Mouse (Mus musculus): Measurements from ENCODE around the gene Rasal2. TPM values are rescaled to one million over a fixed set of nuclear protein-coding genes. Genes with fewer than 3 reads are reported as not detected.

Rasal2 gene
- total RNA-seq, 2 experiments from 2014 or later = 5.4 to 9.0 TPM

DNA sequence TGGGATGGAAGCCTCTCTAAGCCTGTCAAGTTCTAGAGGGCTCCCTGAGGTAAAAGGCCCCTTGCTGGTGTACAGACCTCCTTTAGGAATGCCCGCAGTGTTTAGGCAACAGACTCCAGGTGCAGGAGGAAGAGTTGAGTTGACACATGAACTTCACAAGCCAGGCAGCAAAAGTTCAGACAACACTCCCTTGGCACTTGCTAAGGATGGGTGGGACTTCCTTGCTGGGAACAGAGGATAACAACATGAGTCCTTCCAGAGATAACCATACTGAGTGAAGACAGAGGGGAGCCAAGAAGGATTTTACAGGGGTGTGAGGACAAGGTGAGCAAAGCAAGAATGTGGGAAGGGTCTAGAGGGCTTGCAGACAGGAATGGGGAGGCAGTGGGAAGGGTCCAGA lies 319.8 kb downstream of the Rasal2 start:
- DNase-seq = no peak
- intact Hi-C loops (cut with DNase I) = loop anchor here (10.0 kb wide), 1 partner anchor 432 kb away; no protein-coding TSS in a partner anchor

DNA sequence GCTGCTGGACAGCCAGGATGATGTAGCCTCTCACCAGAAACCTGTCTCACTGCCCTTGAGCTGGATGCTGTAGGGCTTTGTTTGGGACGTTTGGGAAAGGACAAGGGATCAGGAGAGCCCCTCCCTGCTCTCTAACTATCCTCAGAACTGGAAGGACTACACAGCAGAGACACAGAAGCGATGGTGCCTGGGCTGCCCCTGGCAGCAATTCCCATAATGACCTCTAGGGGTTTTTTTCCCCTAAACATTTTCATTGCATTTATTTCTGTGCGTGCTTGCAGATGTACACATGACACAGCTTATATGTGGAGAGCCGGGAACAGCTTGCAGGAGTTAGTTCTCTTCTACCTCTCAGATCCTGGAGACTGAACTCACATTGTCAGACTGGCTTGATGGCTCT lies 320.3 kb downstream of the Rasal2 start:
- no peak for DNase-seq
- intact Hi-C loops (cut with DNase I) = loop anchor here (10.0 kb wide), 1 partner anchor 433 kb away; no protein-coding TSS in a partner anchor

- intact Hi-C loops (cut with DNase I) = loop anchor here (10.0 kb wide), 1 partner anchor 434 kb away; no protein-coding TSS in a partner anchor
- no peak for DNase-seq
Observed at GRCm38 (mm10) chr1:157090835-157091234, 321.6 kb downstream of the Rasal2 start.

DNA sequence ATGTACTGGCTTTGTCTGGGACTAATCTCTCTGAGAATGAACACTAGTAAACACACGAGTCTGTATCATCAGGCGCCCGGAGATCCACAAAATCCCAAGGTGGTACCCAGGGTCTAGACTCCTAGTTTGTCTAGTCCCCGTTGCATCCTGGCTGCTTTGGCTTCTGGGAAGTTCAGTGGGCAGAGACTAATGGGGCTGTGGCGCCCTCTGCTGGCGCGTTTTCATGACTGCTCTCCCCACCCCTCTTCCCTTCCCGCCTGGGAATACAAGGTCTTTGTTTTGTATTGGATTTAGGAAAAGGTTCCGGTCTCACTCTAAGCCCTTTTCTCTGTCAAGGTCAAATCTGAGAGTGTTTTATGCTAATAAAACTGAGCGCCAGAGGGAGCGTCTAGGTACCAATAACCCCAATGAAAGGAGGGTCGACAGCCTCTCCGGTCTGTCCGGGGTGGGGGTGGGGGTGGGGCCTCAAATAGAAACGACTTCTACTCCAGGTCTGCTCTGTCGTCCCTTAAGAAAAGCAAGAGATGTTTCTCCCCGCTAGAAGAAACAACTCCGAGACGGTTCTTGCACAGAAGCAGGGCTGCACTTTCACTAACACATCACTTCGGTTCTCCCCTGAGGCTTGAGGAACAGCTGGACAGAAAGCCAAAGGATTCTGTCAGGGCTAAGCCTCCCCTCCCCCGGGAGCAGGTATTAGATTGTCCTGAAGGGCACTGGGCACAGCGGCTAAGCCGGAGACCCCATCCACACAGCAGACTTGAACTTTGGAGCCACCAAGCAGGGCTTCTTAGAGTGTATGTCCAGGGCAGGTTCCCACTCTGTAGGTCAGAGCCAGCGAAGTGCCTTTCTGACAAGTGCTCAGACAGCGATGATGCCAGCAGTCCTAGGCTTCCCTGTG lies 326.0 kb downstream of the Rasal2 start:
- DNase-seq = peak; percentile 39
- intact Hi-C loops (cut with DNase I) = loop anchor here (10.0 kb wide), 1 partner anchor 198 kb away; no protein-coding TSS in a partner anchor

Other genes with a start within 250 kb of the Rasal2 start
- under 1 TPM; 0.20 to 0.57 TPM for gene Cryzl2, start 46.0 kb upstream of the Rasal2 start, total RNA-seq (2021)
- gene Sec16b, start 94.1 kb upstream of the Rasal2 start, total RNA-seq (2021) = 1 to 10 TPM; 1.1 to 1.6 TPM

Measured in gastrocnemius, postnatal 36 days (tissue).